Mouse (Mus musculus) forebrain, embryonic 10.5 days (tissue): Measurements from ENCODE around the gene Cym. TPM values are rescaled to one million over a fixed set of nuclear protein-coding genes. Genes with fewer than 3 reads are reported as not detected.

Source experiments
- DNase-seq: peaks from one replicate; pipeline ENCODE4 v3.0.0-alpha.2; 2017; ENCODE audit warnings: low spot score; ENCODE audit errors: extremely low spot score
- H3K27ac ChIP-seq: fragments of 300-500 bp; sonication (generic); 2 replicates; pipeline ENCODE4 v1.5.1; 2016; ENCODE audit warnings: mild to moderate bottlenecking
- H3K27me3 ChIP-seq: fragments of 300-500 bp; sonication (generic); 2 replicates; pipeline ENCODE4 v1.6.1; 2016; ENCODE audit warnings: mild to moderate bottlenecking; ENCODE audit not compliant: poor library complexity, severe bottlenecking
- H3K36me3 ChIP-seq: fragments of 300-500 bp; sonication (generic); replicated peaks from 2 replicates; pipeline ENCODE4 v1.6.1; 2016; ENCODE audit warnings: mild to moderate bottlenecking, moderate library complexity
- H3K4me1 ChIP-seq: fragments of 300-500 bp; sonication (generic); 2 replicates; pipeline ENCODE4 v1.6.1; 2016
- H3K4me3 ChIP-seq: fragments of 300-500 bp; sonication (generic); 2 replicates; pipeline ENCODE4 v1.5.1; 2016; ENCODE audit warnings: mild to moderate bottlenecking, moderate library complexity
- H3K9me3 ChIP-seq: fragments of 300-500 bp; sonication (generic); 2 replicates; pipeline ENCODE4 v1.6.1; 2016; ENCODE audit warnings: mild to moderate bottlenecking, moderate library complexity
- WGBS: fragments of 180-500 bp; shearing (Covaris S2); methylation state at CpG from one replicate; pipeline ENCODE4 v1.1.7; 2016; 5-methylcytosine and 5-hydroxymethylcytosine counted together
- polyA plus RNA-seq: library from polyadenylated mRNA; unstranded; fragments of >200 nt; fragmentation: Nextera tagmentation; extraction: Ambion mirVana; gene quantifications from 2 replicates; pipeline ENCODE4 v1.2.1, GENCODE M21; 2016

The Cym gene
- polyA plus RNA-seq, result not detected in 2 replicates

GRCm38 (mm10) chr3:107221608-107222007 is at the start of gene Cym:
Gene Cym (minus strand): TSS chr3:107221732.
- peaks cover 3% of the 10 kb centered on the region; the same call in 1 of the 2 replicates for H3K9me3 ChIP-seq
- H3K27me3 ChIP-seq, result no peaks in the 10 kb centered on the region
- H3K36me3 ChIP-seq, result no peaks in the 10 kb centered on the region
- no peaks in the 10 kb centered on the region for H3K4me1 ChIP-seq
- no peak for DNase-seq
- H3K27ac ChIP-seq, result no peak within 1 kb of the TSS
- 89% methylated on average over 10 of the region's 10 CpGs for WGBS
- H3K4me3 ChIP-seq, result no peak within 1 kb of the TSS

GRCm38 (mm10) chr3:107266814-107267345 is 45.3 kb upstream of the Cym start:
- Histone ChIP-seq H3K27ac (no peak overlapping the region), H3K36me3 (no peaks in the 10 kb centered on the region), H3K4me3 (no peak overlapping the region), H3K27me3 (no peaks in the 10 kb centered on the region), H3K4me1 (peaks cover 3% of the 10 kb centered on the region; the same call in 1 of the 2 replicates), H3K9me3 (no peaks in the 10 kb centered on the region)
- WGBS, result 75% methylated on average over 2 of the region's 2 CpGs
- no peak for DNase-seq

GRCm38 (mm10) chr3:107261851-107262165 is 40.3 kb upstream of the Cym start:
- no peaks in the 10 kb centered on the region for H3K27me3 ChIP-seq
- H3K4me3 ChIP-seq, result no peak overlapping the region
- no peak overlapping the region for H3K27ac ChIP-seq
- WGBS, result 56% methylated on average over 7 of the region's 7 CpGs
- H3K4me1 ChIP-seq, result peaks cover 18% of the 10 kb centered on the region
- H3K9me3 ChIP-seq, result no peaks in the 10 kb centered on the region
- no peaks in the 10 kb centered on the region for H3K36me3 ChIP-seq
- DNase-seq, result no peak

GRCm38 (mm10) chr3:107260956-107261850 is 39.7 kb upstream of the Cym start:
- peaks cover 18% of the 10 kb centered on the region for H3K4me1 ChIP-seq
- H3K27me3 ChIP-seq, result no peaks in the 10 kb centered on the region
- no peaks in the 10 kb centered on the region for H3K36me3 ChIP-seq
- WGBS, result 52% methylated on average over 8 of the region's 8 CpGs
- H3K27ac ChIP-seq, result 0 out of 2 replicates have a peak overlapping the region, but pooled peaks have one; percentile 30
- DNase-seq, result no peak
- no peak overlapping the region for H3K4me3 ChIP-seq
- no peaks in the 10 kb centered on the region for H3K9me3 ChIP-seq

GRCm38 (mm10) chr3:107257924-107258323 is 36.4 kb upstream of the Cym start:
- Histone ChIP-seq H3K9me3 (no peaks in the 10 kb centered on the region), H3K4me1 (peaks cover 18% of the 10 kb centered on the region), H3K27me3 (no peaks in the 10 kb centered on the region), H3K36me3 (no peaks in the 10 kb centered on the region), H3K27ac (no peak overlapping the region), H3K4me3 (no peak overlapping the region)
- DNase-seq, result no peak
- WGBS, result 73% methylated on average over 5 of the region's 5 CpGs

GRCm38 (mm10) chr3:107256724-107257123 is 35.2 kb upstream of the Cym start:
- Histone ChIP-seq H3K27me3 (no peaks in the 10 kb centered on the region), H3K4me1 (peaks cover 13% of the 10 kb centered on the region), H3K27ac (no peak overlapping the region), H3K36me3 (no peaks in the 10 kb centered on the region), H3K9me3 (no peaks in the 10 kb centered on the region), H3K4me3 (no peak overlapping the region)
- 87% methylated on average over 7 of the region's 7 CpGs for WGBS
- no peak for DNase-seq

- Histone ChIP-seq H3K36me3 (no peaks in the 10 kb centered on the region), H3K27ac (no peak overlapping the region), H3K4me1 (peaks cover 6% of the 10 kb centered on the region), H3K9me3 (no peaks in the 10 kb centered on the region), H3K4me3 (no peak overlapping the region), H3K27me3 (no peaks in the 10 kb centered on the region)
- WGBS, result 91% methylated on average over 3 of the region's 3 CpGs
- DNase-seq, result no peak
Measured at GRCm38 (mm10) chr3:107255992-107256391, 34.5 kb upstream of the Cym start.

GRCm38 (mm10) chr3:107253925-107254324 is 32.4 kb upstream of the Cym start:
- Histone ChIP-seq H3K36me3 (no peaks in the 10 kb centered on the region), H3K27ac (no peak overlapping the region), H3K9me3 (no peaks in the 10 kb centered on the region), H3K4me1 (no peaks in the 10 kb centered on the region), H3K4me3 (no peak overlapping the region), H3K27me3 (no peaks in the 10 kb centered on the region)
- DNase-seq, result no peak
- 89% methylated on average over 5 of the region's 5 CpGs for WGBS

GRCm38 (mm10) chr3:107252035-107252434 is 30.5 kb upstream of the Cym start:
- no peaks in the 10 kb centered on the region for H3K9me3 ChIP-seq
- H3K36me3 ChIP-seq, result no peaks in the 10 kb centered on the region
- H3K27me3 ChIP-seq, result no peaks in the 10 kb centered on the region
- no peak overlapping the region for H3K4me3 ChIP-seq
- H3K27ac ChIP-seq, result no peak overlapping the region
- WGBS, result 83% methylated on average over 4 of the region's 4 CpGs
- H3K4me1 ChIP-seq, result peaks cover 7% of the 10 kb centered on the region
- DNase-seq, result no peak

- Histone ChIP-seq H3K27me3 (no peaks in the 10 kb centered on the region), H3K36me3 (no peaks in the 10 kb centered on the region), H3K4me3 (no peak overlapping the region), H3K9me3 (no peaks in the 10 kb centered on the region), H3K4me1 (peaks cover 10% of the 10 kb centered on the region), H3K27ac (no peak overlapping the region)
- no peak for DNase-seq
- WGBS, result 92% methylated on average over 2 of the region's 2 CpGs
Measured at GRCm38 (mm10) chr3:107250320-107250719, 28.8 kb upstream of the Cym start.

- WGBS, result 64% methylated on average over 3 of the region's 3 CpGs
- Histone ChIP-seq H3K36me3 (no peaks in the 10 kb centered on the region), H3K27me3 (no peaks in the 10 kb centered on the region; the same call in 1 of the 2 replicates), H3K9me3 (no peaks in the 10 kb centered on the region), H3K4me1 (peaks cover 10% of the 10 kb centered on the region), H3K4me3 (no peak overlapping the region), H3K27ac (no peak overlapping the region)
- no peak for DNase-seq
Measured at GRCm38 (mm10) chr3:107249042-107249441, 27.5 kb upstream of the Cym start.

GRCm38 (mm10) chr3:107246876-107247275 is 25.3 kb upstream of the Cym start:
- H3K9me3 ChIP-seq, result no peaks in the 10 kb centered on the region
- no peak for DNase-seq
- H3K27ac ChIP-seq, result no peak overlapping the region
- H3K4me1 ChIP-seq, result peaks cover 14% of the 10 kb centered on the region
- H3K27me3 ChIP-seq, result no peaks in the 10 kb centered on the region; the same call in none of the 2 replicates
- no peaks in the 10 kb centered on the region for H3K36me3 ChIP-seq
- H3K4me3 ChIP-seq, result no peak overlapping the region
- WGBS, result 82% methylated on average over 6 of the region's 6 CpGs

GRCm38 (mm10) chr3:107241389-107242094 is 20.0 kb upstream of the Cym start:
- Histone ChIP-seq H3K4me1 (peaks cover 19% of the 10 kb centered on the region), H3K27me3 (no peaks in the 10 kb centered on the region; the same call in none of the 2 replicates), H3K9me3 (no peaks in the 10 kb centered on the region), H3K36me3 (no peaks in the 10 kb centered on the region), H3K27ac (no peak overlapping the region), H3K4me3 (no peak overlapping the region)
- 39% methylated on average over 14 of the region's 14 CpGs for WGBS
- DNase-seq, result peak; percentile 28
